Mouse (Mus musculus) testis, adult 2 months (tissue): Measurements from ENCODE around the gene Reln.

Source experiments
- CTCF ChIP-seq: fragments of 200-500 bp; IDR thresholded peaks from 2 replicates; pipeline ENCODE4 v1.5.1; 2012; ENCODE audit warnings: low read depth, mild to moderate bottlenecking, inconsistent platforms, low read length, moderate library complexity; ENCODE audit not compliant: control insufficient read depth, insufficient read depth, insufficient replicate concordance
- POLR2A ChIP-seq: fragments of 200-500 bp; IDR thresholded peaks from 2 replicates; pipeline ENCODE4 v1.6.1; 2012; ENCODE audit warnings: low read depth, mild to moderate bottlenecking, inconsistent platforms, low read length, moderate library complexity; ENCODE audit not compliant: control insufficient read depth

DNA sequence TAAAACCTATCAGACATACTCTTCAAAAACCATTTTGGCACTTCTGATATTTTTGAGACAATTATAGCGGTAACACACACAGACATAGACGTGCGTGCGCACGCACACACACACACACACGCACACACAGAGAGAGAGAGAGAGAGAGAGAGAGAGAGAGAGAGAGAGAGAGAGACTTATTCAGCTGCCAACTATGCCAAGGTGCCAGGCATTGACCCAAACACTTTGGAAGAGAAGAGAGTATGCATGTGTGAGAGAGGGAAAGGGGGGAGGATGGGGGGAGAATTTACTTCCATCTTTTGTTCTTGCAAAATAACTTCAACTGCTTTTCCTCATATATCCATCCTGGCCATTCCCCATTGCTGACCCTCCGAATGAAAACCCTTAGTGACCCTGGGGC is 28.0 kb downstream of the Reln start:
- no peak for TF ChIP-seq POLR2A
- TF ChIP-seq CTCF: no peak
